Mouse (Mus musculus) limb, embryonic 13.5 days (tissue): ENCODE measurements around the gene Pagr1b. TPM values are rescaled to one million over a fixed set of nuclear protein-coding genes. Genes with fewer than 3 reads are reported as not detected.

Source experiments
- ATAC-seq: fragments of 200-750 bp; cut with Nextera tagmentation; 2 replicates; pipeline ENCODE4 v1.8.0; 2017; ENCODE audit warnings: low read depth, moderate number of reproducible peaks, moderate TSS enrichment; ENCODE audit not compliant: low FRiP score
- H3K27ac ChIP-seq: fragments of 300-500 bp; sonication (generic); 2 replicates; pipeline ENCODE4 v1.5.1; 2015; ENCODE audit warnings: inconsistent platforms, mild to moderate bottlenecking, moderate library complexity
- H3K27me3 ChIP-seq: fragments of 300-500 bp; sonication (generic); 2 replicates; pipeline ENCODE4 v1.6.1; 2015; ENCODE audit warnings: mild to moderate bottlenecking, inconsistent platforms
- H3K36me3 ChIP-seq: fragments of 300-500 bp; sonication (generic); 2 replicates; pipeline ENCODE4 v1.6.1; 2015; ENCODE audit warnings: inconsistent platforms, mild to moderate bottlenecking, moderate library complexity
- H3K4me1 ChIP-seq: fragments of 300-500 bp; sonication (generic); 2 replicates; pipeline ENCODE4 v1.6.1; 2015; ENCODE audit warnings: inconsistent platforms
- H3K4me2 ChIP-seq: fragments of 300-500 bp; sonication (generic); replicated peaks from 2 replicates; pipeline ENCODE4 v1.6.1; 2015; ENCODE audit warnings: inconsistent platforms, mild to moderate bottlenecking, moderate library complexity
- H3K4me3 ChIP-seq: fragments of 300-500 bp; sonication (generic); 2 replicates; pipeline ENCODE4 v1.5.1; 2015; ENCODE audit warnings: moderate library complexity, mild to moderate bottlenecking, inconsistent platforms
- H3K9ac ChIP-seq: fragments of 300-500 bp; sonication (generic); 2 replicates; pipeline ENCODE4 v1.6.1; 2015; ENCODE audit warnings: mild to moderate bottlenecking, inconsistent platforms
- H3K9me3 ChIP-seq: fragments of 300-500 bp; sonication (generic); 2 replicates; pipeline ENCODE4 v1.6.1; 2016; ENCODE audit warnings: inconsistent platforms
- WGBS: fragments of 180-500 bp; shearing (Covaris S2); methylation state at CpG from one replicate; pipeline ENCODE4 v1.1.7; 2015; 5-methylcytosine and 5-hydroxymethylcytosine counted together
- polyA plus RNA-seq: library from polyadenylated mRNA; unstranded; fragments of >200 nt; fragmentation: Nextera tagmentation; extraction: Ambion mirVana; gene quantifications from 2 replicates; pipeline ENCODE4 v1.2.1, GENCODE M21; 2015

Gene Pagr1b
- polyA plus RNA-seq, 1 experiment from 2014 or later: 0.31 TPM

- ATAC-seq: 0 out of 2 replicates have a peak, but pooled peaks have one; percentile 4
- H3K4me1 ChIP-seq: peaks cover 59% of the 10 kb centered on the region
- peaks cover 53% of the 10 kb centered on the region for H3K36me3 ChIP-seq
- peak overlapping the region; percentile 99 for H3K9ac ChIP-seq
- H3K4me3 ChIP-seq: peak overlapping the region; percentile 94
- under 1% methylated on average over 30 of the region's 30 CpGs for WGBS
- H3K9me3 ChIP-seq: no peaks in the 10 kb centered on the region
- peak overlapping the region; percentile 99 for H3K27ac ChIP-seq
- H3K4me2 ChIP-seq: peak overlapping the region; percentile 98
- no peaks in the 10 kb centered on the region for H3K27me3 ChIP-seq
Observed at GRCm38 (mm10) chr7:127024755-127025555, 8.7 kb upstream of the Pagr1b start.

DNA sequence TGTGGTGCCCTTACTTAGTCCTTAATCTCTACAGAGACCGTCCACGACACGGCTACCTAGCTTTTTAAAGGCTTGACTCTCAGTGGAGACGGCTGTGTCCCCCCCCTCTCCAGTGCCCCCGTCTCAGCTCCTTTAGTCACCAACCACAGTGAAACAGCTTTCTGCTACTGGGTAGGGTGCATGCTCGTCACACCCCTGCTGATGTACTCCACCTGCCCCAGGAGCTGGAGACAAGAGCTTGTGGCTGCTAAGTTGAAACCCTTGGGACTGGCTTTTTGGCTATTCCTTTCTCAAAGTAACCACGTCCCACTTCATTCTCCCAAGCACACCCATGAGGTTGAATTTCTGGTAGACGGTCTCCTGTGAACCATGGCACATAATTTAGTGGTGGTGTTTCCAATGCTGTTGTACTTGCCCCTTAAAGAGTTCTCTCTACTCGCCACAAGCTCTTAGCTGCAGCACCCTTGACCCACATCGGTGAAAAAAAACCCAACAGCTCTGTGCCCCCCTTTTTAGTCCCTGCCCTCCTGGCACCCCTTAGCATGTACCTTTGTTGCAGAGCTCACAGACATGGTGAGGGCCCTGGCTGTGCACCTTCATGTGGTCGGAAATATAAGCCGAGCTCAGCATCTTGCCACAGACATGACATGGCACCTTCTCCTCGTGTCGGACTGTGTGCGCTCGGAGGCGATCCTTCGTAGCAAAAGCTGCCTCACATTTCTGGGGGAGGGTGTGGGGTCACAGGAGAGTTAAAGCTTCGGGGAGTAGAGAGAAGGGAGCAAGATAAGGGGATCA, 7.8 kb upstream of the Pagr1b start:
- no peaks in the 10 kb centered on the region for H3K9me3 ChIP-seq
- H3K4me1 ChIP-seq: peaks cover 68% of the 10 kb centered on the region
- peak overlapping the region; percentile 99 for H3K9ac ChIP-seq
- peak overlapping the region; percentile 99; the same call in 1 of the 2 replicates for H3K27ac ChIP-seq
- peak overlapping the region; percentile 94 for H3K4me3 ChIP-seq
- H3K4me2 ChIP-seq: peak overlapping the region; percentile 98
- H3K36me3 ChIP-seq: peaks cover 45% of the 10 kb centered on the region
- no peaks in the 10 kb centered on the region for H3K27me3 ChIP-seq
- no peak for ATAC-seq
- 18% methylated on average over 19 of the region's 19 CpGs for WGBS

GRCm38 (mm10) chr7:127023272-127023691, 7.0 kb upstream of the Pagr1b start:
- no peak for ATAC-seq
- 79% methylated on average over 13 of the region's 13 CpGs for WGBS
- H3K27me3 ChIP-seq: no peaks in the 10 kb centered on the region
- H3K4me1 ChIP-seq: peaks cover 73% of the 10 kb centered on the region
- peaks cover 38% of the 10 kb centered on the region for H3K36me3 ChIP-seq
- peak overlapping the region; percentile 98 for H3K4me2 ChIP-seq
- H3K9me3 ChIP-seq: no peaks in the 10 kb centered on the region
- H3K9ac ChIP-seq: peak overlapping the region; percentile 99
- peak overlapping the region; percentile 94 for H3K4me3 ChIP-seq
- H3K27ac ChIP-seq: peak overlapping the region; percentile 75; the same call in 1 of the 2 replicates

DNA sequence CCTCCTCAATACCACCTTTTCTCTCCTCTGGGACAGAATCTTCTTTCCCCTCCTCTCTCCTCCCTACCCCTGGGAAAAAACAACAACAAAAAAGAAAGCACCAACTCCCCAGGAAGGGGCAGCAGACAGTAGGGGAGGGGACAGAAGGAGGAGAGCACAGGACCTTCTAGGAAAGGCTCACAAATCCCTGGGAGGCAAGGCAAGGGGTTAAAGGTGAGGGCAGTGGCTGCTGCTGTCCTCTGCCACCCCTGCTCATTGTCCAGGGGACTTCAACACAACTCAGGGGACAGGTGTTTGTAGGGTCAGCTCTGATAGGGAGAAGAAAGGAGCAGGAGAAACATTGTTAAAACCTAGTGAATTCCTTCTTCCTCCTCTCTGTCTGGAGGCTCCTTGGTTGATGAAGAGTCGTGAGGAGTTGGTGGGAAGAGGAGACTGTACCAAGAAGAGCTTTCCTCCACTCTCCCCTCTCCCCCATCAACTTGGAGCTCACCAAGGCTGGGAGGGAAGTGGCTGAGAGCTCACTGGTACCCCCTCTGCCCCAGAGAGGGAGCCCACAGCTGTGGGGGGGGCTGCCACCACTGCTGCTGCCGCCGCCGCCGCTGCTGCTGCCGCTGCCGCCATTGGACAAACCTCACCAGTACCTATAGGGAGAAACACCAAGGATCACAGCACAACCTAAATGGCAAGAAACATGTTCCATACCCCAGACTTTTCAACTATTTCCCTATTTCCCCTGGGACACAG, 6.4 kb upstream of the Pagr1b start:
- H3K9me3 ChIP-seq: no peaks in the 10 kb centered on the region
- peaks cover 73% of the 10 kb centered on the region for H3K4me1 ChIP-seq
- peak overlapping the region; percentile 75; the same call in 1 of the 2 replicates for H3K27ac ChIP-seq
- ATAC-seq: no peak
- no peaks in the 10 kb centered on the region for H3K27me3 ChIP-seq
- H3K4me2 ChIP-seq: peak overlapping the region; percentile 98
- H3K9ac ChIP-seq: peak overlapping the region; percentile 99
- H3K36me3 ChIP-seq: peaks cover 32% of the 10 kb centered on the region
- peak overlapping the region; percentile 94 for H3K4me3 ChIP-seq
- WGBS: 86% methylated on average over 7 of the region's 7 CpGs

- ATAC-seq: no peak
- Histone ChIP-seq H3K27me3 (no peaks in the 10 kb centered on the region), H3K9ac (peak overlapping the region; percentile 86), H3K4me2 (peak overlapping the region; percentile 98), H3K4me3 (peak overlapping the region; percentile 94), H3K36me3 (peaks cover 32% of the 10 kb centered on the region), H3K4me1 (peaks cover 73% of the 10 kb centered on the region), H3K27ac (peak overlapping the region; percentile 82), H3K9me3 (no peaks in the 10 kb centered on the region)
- WGBS: 40% methylated on average over 5 of the region's 5 CpGs
Observed at GRCm38 (mm10) chr7:127021563-127022527, 5.6 kb upstream of the Pagr1b start.

GRCm38 (mm10) chr7:127020901-127021562, 4.7 kb upstream of the Pagr1b start, which contains the start of the genes Gm42742 and Prrt2:
Gm42742 (minus strand) TSS chr7:127021097.
Prrt2 (minus strand) TSS chr7:127021211.
- ATAC-seq: peak; percentile 29
- Histone ChIP-seq H3K27me3 (no peaks in the 10 kb centered on the region), H3K4me3 (peak within 1 kb of the TSS; percentile 66), H3K4me2 (peak within 1 kb of the TSS; percentile 98), H3K9ac (peak within 1 kb of the TSS; percentile 86), H3K9me3 (no peaks in the 10 kb centered on the region), H3K27ac (peak within 1 kb of the TSS; percentile 82), H3K36me3 (peaks cover 32% of the 10 kb centered on the region), H3K4me1 (peaks cover 76% of the 10 kb centered on the region)
- under 1% methylated on average over 32 of the region's 37 CpGs for WGBS

DNA sequence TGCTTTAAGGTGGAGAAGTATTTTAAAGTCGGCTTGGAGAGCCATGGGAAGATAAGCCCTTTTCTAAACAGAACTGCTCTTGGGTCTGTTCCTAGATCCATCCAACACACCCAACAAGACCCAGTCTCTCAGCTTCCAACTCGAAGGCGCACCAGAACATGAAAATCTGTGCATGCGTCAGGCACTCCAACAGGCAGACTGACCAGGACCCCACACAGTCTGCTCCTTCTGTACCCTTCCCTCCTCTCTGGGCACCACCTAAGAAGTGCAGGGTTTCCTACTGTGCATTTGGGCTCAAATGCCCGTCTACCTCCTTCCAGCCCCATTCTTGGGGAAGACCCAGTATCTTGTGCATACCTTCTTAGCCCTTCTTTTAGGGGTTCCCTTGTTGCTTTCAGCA, 4.2 kb upstream of the Pagr1b start:
- Histone ChIP-seq H3K4me2 (peak overlapping the region; percentile 98), H3K9ac (peak overlapping the region; percentile 86), H3K27me3 (no peaks in the 10 kb centered on the region), H3K9me3 (no peaks in the 10 kb centered on the region), H3K36me3 (peaks cover 37% of the 10 kb centered on the region), H3K27ac (peak overlapping the region; percentile 82), H3K4me3 (peak overlapping the region; percentile 66), H3K4me1 (peaks cover 81% of the 10 kb centered on the region)
- 33% methylated on average over 5 of the region's 5 CpGs for WGBS
- ATAC-seq: no peak

GRCm38 (mm10) chr7:127020031-127020430, 3.7 kb upstream of the Pagr1b start:
- Histone ChIP-seq H3K27ac (peak overlapping the region; percentile 82), H3K4me2 (peak overlapping the region; percentile 98), H3K4me1 (peaks cover 86% of the 10 kb centered on the region), H3K9ac (peak overlapping the region; percentile 86), H3K9me3 (no peaks in the 10 kb centered on the region), H3K4me3 (peak overlapping the region; percentile 66), H3K36me3 (peaks cover 41% of the 10 kb centered on the region), H3K27me3 (no peaks in the 10 kb centered on the region)
- 60% methylated on average over 3 of the region's 3 CpGs for WGBS
- ATAC-seq: no peak

GRCm38 (mm10) chr7:127019306-127019960, 3.1 kb upstream of the Pagr1b start:
- Histone ChIP-seq H3K4me3 (peak overlapping the region; percentile 66), H3K27me3 (no peaks in the 10 kb centered on the region), H3K9me3 (no peaks in the 10 kb centered on the region), H3K27ac (peak overlapping the region; percentile 82), H3K4me1 (peaks cover 87% of the 10 kb centered on the region), H3K36me3 (peaks cover 44% of the 10 kb centered on the region), H3K4me2 (peak overlapping the region; percentile 98), H3K9ac (peak overlapping the region; percentile 86)
- 71% methylated on average over 14 of the region's 14 CpGs for WGBS
- ATAC-seq: no peak
